ENCODE assay signal across 8 mouse cellular contexts in the genomic region with DNA sequence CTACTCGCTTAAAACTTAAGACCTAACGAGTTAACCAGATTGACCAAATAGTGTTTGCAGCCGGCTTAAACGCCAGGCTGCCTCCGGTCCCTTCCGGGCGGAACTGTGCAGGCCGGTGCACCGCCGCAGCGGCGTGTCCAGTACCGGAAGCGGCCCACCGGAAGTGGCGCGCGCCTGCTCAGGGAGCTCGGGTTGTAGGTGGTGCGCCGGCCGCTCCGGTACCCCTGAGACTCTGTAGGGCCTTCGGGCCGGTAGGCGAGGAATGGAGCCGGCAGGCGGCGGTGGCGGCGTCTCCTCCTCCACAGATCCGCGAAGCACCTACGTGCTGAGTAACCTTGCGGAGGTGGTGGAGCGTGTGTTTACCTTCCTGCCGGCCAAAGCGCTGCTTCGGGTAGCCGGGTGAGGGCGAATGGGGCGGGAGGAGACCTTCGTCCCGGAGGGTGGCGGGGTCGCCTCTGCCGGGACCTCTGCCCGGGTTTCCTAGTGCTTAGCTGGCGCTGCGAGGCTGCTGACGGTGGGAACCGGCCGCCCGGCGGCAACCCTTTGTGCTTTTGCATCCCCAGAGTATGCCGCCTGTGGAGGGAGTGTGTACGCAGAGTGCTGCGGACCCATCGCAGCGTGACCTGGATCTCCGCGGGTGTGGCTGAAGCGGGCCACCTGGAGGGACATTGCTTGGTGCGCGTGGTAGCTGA. TPM values are rescaled to one million over a fixed set of nuclear protein-coding genes. Genes with fewer than 3 reads are reported as not detected.
DNase-seq lines count a peak whose midpoint lies in the region; ATAC-seq and TF ChIP-seq lines count a peak whose summit lies in the region.

Fbxo22 (plus strand) TSS at position 136 of the 692 bp plus-strand sequence.

- peak within 1 kb of the TSS; percentile 90 for H3K4me3 ChIP-seq in hindbrain, embryonic 11.5 days (ENCODE audit: low read depth, low read length)

- peak within 1 kb of the TSS; percentile 74 for H3K4me2 ChIP-seq in hindbrain, embryonic 11.5 days (replicated peaks; ENCODE audit: low read depth, low read length)

- H3K27me3 ChIP-seq in Patski, result no peaks in the 10 kb centered on the region
- no peaks in the 10 kb centered on the region for H3K27me3 ChIP-seq in hindbrain, embryonic 11.5 days (ENCODE audit: control insufficient read depth, insufficient read depth, low read length)

- DNase-seq in Patski (ENCODE audit: low read depth, low spot score), result no peak
- peak; percentile 93 to 94 for DNase-seq in cerebellum, postnatal 10 days
- DNase-seq in frontal cortex, postnatal 10 days (ENCODE audit: low spot score in 2 of 2), result peak; percentile 69 to 79
- DNase-seq in hindbrain, embryonic 11.5 days (ENCODE audit: low spot score), result peak; percentile 92
- DNase-seq in layer of hippocampus, postnatal 14 days (ENCODE audit: low spot score in 2 of 2), result peak; percentile 79 to 82
- peak; percentile 87 for DNase-seq in lung, postnatal 14 days
- DNase-seq in ovary, postnatal 36 days (ENCODE audit: low spot score), result peak; percentile 86
- peak; percentile 81 for DNase-seq in thymus, postnatal 14 days

- in situ Hi-C loops in Patski (cut with MboI; ENCODE audit: low pct_unique_long_range_greater_than_20kb), result no loop called here

- H3K4me1 ChIP-seq in hindbrain, embryonic 11.5 days (replicated peaks; ENCODE audit: control insufficient read depth, insufficient read depth, low read length), result no peaks in the 10 kb centered on the region

- no peaks in the 10 kb centered on the region for H3K9me3 ChIP-seq in hindbrain, embryonic 11.5 days (ENCODE audit: control insufficient read depth, low read length)

- CTCF ChIA-PET in Patski (lab: Charles Lee), result interaction anchor here (1.2 kb wide), 1 partner anchor 11 kb away, joined by 4 read pairs; no protein-coding TSS in a partner anchor

- POLR2A ChIA-PET in Patski (lab: Charles Lee), result interaction anchor here (0.6 to 1.8 kb wide), 4 partner anchors 10 to 86 kb away, joined by 3 to 5 read pairs (median 4); no protein-coding TSS in a partner anchor

- peak; percentile 93 for ATAC-seq in Patski
- ATAC-seq in hindbrain, embryonic 11.5 days (ENCODE audit: low FRiP score), result peak; percentile 99

- peak within 1 kb of the TSS; percentile 89 for H3K27ac ChIP-seq in hindbrain, embryonic 11.5 days (ENCODE audit: low read depth, low read length)

- H3K9ac ChIP-seq in hindbrain, embryonic 11.5 days (ENCODE audit: low read depth, low read length), result peak within 1 kb of the TSS; percentile 90

- under 1% methylated on average over 65 of the region's 65 CpGs for WGBS in hindbrain, embryonic 11.5 days

- peak; percentile 62 for TF ChIP-seq CTCF in Patski (IDR thresholded peaks at IDR 0.05)

- no peaks in the 10 kb centered on the region for H3K36me3 ChIP-seq in hindbrain, embryonic 11.5 days (ENCODE audit: control insufficient read depth, insufficient read depth, low read length)

RNA-seq across cellular contexts. Expression of gene Fbxo22, which starts in this region (rescaled TPM):
- polyA plus RNA-seq in Patski (2021), result 76.0 TPM
- polyA plus RNA-seq in hindbrain, embryonic 11.5 days (2014; fragmentation: Nextera tagmentation; extraction: Ambion mirVana), result 92.8 and 92.9 TPM in 2 replicates
- 10 to 100 TPM; 37.7 to 40.0 TPM for total RNA-seq in layer of hippocampus, postnatal 14 days (2021)
